20 mouse cellular contexts compared by ENCODE assay signal in the genomic region with DNA sequence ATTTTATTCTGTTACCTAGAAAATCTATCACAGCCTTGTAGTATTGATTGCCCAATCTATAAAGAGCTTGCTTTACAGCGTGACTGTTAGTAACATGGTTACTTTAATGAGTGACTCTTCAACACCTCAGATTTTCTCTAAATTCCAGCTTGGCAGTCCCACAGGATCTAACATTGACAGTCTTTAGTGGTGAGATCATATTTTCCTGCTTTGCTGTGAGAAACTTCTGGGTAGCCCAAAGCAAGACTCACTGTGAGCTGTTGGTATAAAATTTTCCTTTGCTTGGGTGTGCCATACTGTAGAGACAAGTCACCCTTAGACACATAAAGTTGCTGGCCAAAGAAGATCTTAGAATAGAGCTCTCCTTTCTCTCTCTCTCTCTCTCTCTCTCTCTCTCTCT.
"Had no signal": no experiment of that assay in that cellular context is flagged by ENCODE, and none has a peak within 500 bp of the region (broad histone marks: within the 10 kb centered on the region; RNA-seq: fewer than 3 reads in every experiment).

No protein-coding gene starts in this region.

- H3K27me3 ChIP-seq: limb, embryonic 15.5 days; midbrain, embryonic 12.5 days; midbrain, embryonic 15.5 days; stomach, embryonic 15.5 days had no signal

- ATAC-seq: liver, postnatal 0 days; lung, postnatal 0 days; midbrain, embryonic 15.5 days had no signal

- H3K4me1 ChIP-seq: limb, embryonic 12.5 days; limb, embryonic 15.5 days; stomach, embryonic 15.5 days had no signal

- H3K4me3 ChIP-seq: limb, embryonic 12.5 days; limb, embryonic 15.5 days; midbrain, embryonic 12.5 days; midbrain, embryonic 15.5 days; stomach, embryonic 15.5 days had no signal

- H3K4me2 ChIP-seq: limb, embryonic 12.5 days; limb, embryonic 15.5 days; liver, embryonic 11.5 days; lung, embryonic 14.5 days; midbrain, embryonic 12.5 days; midbrain, embryonic 15.5 days; stomach, embryonic 15.5 days had no signal

- H3K36me3 ChIP-seq: limb, embryonic 12.5 days; limb, embryonic 15.5 days; midbrain, embryonic 12.5 days; midbrain, embryonic 15.5 days; stomach, embryonic 15.5 days had no signal

- H3K9ac ChIP-seq: limb, embryonic 12.5 days; limb, embryonic 15.5 days; liver, embryonic 14.5 days; liver, postnatal 0 days; lung, embryonic 14.5 days; midbrain, embryonic 12.5 days; midbrain, embryonic 15.5 days; stomach, embryonic 15.5 days had no signal

- H3K27ac ChIP-seq: limb, embryonic 12.5 days; limb, embryonic 15.5 days; liver, embryonic 14.5 days; macrophage; midbrain, embryonic 12.5 days; midbrain, embryonic 15.5 days; stomach, embryonic 15.5 days had no signal

- H3K9me3 ChIP-seq: limb, embryonic 12.5 days; limb, embryonic 15.5 days; midbrain, embryonic 12.5 days; midbrain, embryonic 15.5 days; stomach, embryonic 15.5 days had no signal

- DNase-seq: kidney, adult 8-10 months; kidney, postnatal 14 days; kidney, postnatal 4 days; left cerebral cortex, postnatal 4 days; liver, postnatal 0 days; lung, embryonic 14.5 days; retina, postnatal 1 day; right cerebral cortex, postnatal 25 days; spleen, adult 18-20 months; thymus, adult 18-20 months; thymus, postnatal 36 days had no signal
